Mouse (Mus musculus): Measurements from ENCODE around the gene Lpar3.
"Not testable (repeated sequence)": the region's sequence is repeated elsewhere in the genome, so short reads cannot be mapped to it uniquely, and the experiment has no call there.

The Lpar3 gene

GRCm38 (mm10) chr3:146220776-146221486, at the start of gene Lpar3:
Gene Lpar3, plus strand, starts transcription at chr3:146220963.
- DNase-seq, result peak; percentile 26 to 31

- no peak for DNase-seq
These were observed 47.7 kb upstream of the Lpar3 start for GRCm38 (mm10) chr3:146173030-146173429.

- DNase-seq, result no peak
These were observed 46.5 kb upstream of the Lpar3 start for GRCm38 (mm10) chr3:146174215-146174614.

GRCm38 (mm10) chr3:146177295-146177694, 43.5 kb upstream of the Lpar3 start:
- no peak for DNase-seq

- peak; percentile 76 to 79 for DNase-seq
These were observed 42.8 kb upstream of the Lpar3 start for GRCm38 (mm10) chr3:146177748-146178582.

- no peak for DNase-seq
These were observed 40.4 kb upstream of the Lpar3 start for GRCm38 (mm10) chr3:146180341-146180740.

- DNase-seq, result peak; percentile 65 to 71
These were observed 39.8 kb upstream of the Lpar3 start for GRCm38 (mm10) chr3:146180986-146181385.

- DNase-seq, result peak in 1 of 2 experiments; percentile 26
These were observed 35.6 kb upstream of the Lpar3 start for GRCm38 (mm10) chr3:146184992-146185657.

GRCm38 (mm10) chr3:146186033-146186432, 34.7 kb upstream of the Lpar3 start:
- no peak for DNase-seq

- DNase-seq, result peak; percentile 24 to 32
These were observed 30.8 kb upstream of the Lpar3 start for GRCm38 (mm10) chr3:146189933-146190332.

GRCm38 (mm10) chr3:146192507-146192906, 28.3 kb upstream of the Lpar3 start:
- no peak for DNase-seq

GRCm38 (mm10) chr3:146195153-146195552, 25.6 kb upstream of the Lpar3 start:
- no peak for DNase-seq

- no peak for DNase-seq
These were observed 24.5 kb upstream of the Lpar3 start for GRCm38 (mm10) chr3:146196301-146196700.

- DNase-seq, result no peak
These were observed 23.7 kb upstream of the Lpar3 start for GRCm38 (mm10) chr3:146196780-146197743.

- no peak for DNase-seq
These were observed 23.0 kb upstream of the Lpar3 start for GRCm38 (mm10) chr3:146197785-146198184.

GRCm38 (mm10) chr3:146198803-146199481, 21.8 kb upstream of the Lpar3 start:
- no peak for DNase-seq

- no peak for DNase-seq
These were observed 21.3 kb upstream of the Lpar3 start for GRCm38 (mm10) chr3:146199486-146199885.

GRCm38 (mm10) chr3:146204375-146204774, 16.4 kb upstream of the Lpar3 start:
- no peak for DNase-seq

GRCm38 (mm10) chr3:146205305-146205704, 15.5 kb upstream of the Lpar3 start:
- no peak for DNase-seq

- DNase-seq, result no peak
These were observed 14.1 kb upstream of the Lpar3 start for GRCm38 (mm10) chr3:146206635-146207034.

GRCm38 (mm10) chr3:146207440-146207839, 13.3 kb upstream of the Lpar3 start:
- no peak for DNase-seq

GRCm38 (mm10) chr3:146209759-146210158, 11.0 kb upstream of the Lpar3 start:
- not testable (repeated sequence) for DNase-seq

Data from thymus, postnatal 36 days (tissue).